Mouse (Mus musculus): ENCODE results near the gene 2310009B15Rik.

2310009B15Rik gene

GRCm38 (mm10) chr1:138831309-138831708 is 25.3 kb downstream of the 2310009B15Rik start:
- TF ChIP-seq GATA4 (IDR thresholded peaks at IDR 0.05; ENCODE audit: insufficient replicate concordance, low read length) = no peak

- TF ChIP-seq GATA4 (IDR thresholded peaks at IDR 0.05; ENCODE audit: insufficient replicate concordance, low read length) = no peak
Observed at GRCm38 (mm10) chr1:138826841-138827240, 29.8 kb downstream of the 2310009B15Rik start.

- TF ChIP-seq GATA4 (IDR thresholded peaks at IDR 0.05; ENCODE audit: insufficient replicate concordance, low read length) = no peak
Observed at GRCm38 (mm10) chr1:138822985-138823322, 33.7 kb downstream of the 2310009B15Rik start.

GRCm38 (mm10) chr1:138822255-138822984 is 34.2 kb downstream of the 2310009B15Rik start:
- TF ChIP-seq GATA4 (IDR thresholded peaks at IDR 0.05; ENCODE audit: insufficient replicate concordance, low read length) = no peak

All from liver, adult (tissue).